Mouse (Mus musculus): ENCODE results near the gene Spata13. TPM values are rescaled to one million over a fixed set of nuclear protein-coding genes. Genes with fewer than 3 reads are reported as not detected.

Gene Spata13
- polyA plus RNA-seq, 1 experiment from 2014 or later: 23.0 TPM

DNA sequence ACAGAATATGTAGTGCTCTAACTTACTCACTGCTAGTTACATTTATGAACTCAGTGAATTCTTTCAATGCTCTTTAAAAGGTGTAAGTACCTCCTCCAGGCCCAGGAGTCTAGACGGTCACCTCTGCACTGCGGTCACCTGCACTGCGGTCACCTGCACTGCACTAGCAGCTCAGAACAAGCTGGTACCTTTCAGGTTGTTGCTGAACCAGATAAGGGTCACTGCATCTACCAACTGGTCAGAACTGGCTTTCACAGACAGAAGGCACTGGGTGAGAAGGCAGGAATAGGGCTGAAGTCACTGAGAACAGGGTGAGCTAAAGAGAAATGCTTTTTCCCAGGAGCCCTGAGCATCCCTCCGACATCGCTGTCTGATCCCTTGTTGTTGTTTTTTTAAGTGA lies 120.9 kb downstream of the Spata13 start:
- H3K4me1 ChIP-seq: no peaks in the 10 kb centered on the region
- no peak overlapping the region for H3K9ac ChIP-seq
- H3K4me2 ChIP-seq (replicated peaks): no peak overlapping the region
- peaks cover 17% of the 10 kb centered on the region; the same call in 1 of the 2 replicates for H3K36me3 ChIP-seq
- WGBS: 97% methylated on average over 5 of the region's 5 CpGs
- H3K27me3 ChIP-seq: no peaks in the 10 kb centered on the region
- H3K9me3 ChIP-seq: no peaks in the 10 kb centered on the region
- no peak overlapping the region for H3K4me3 ChIP-seq
- no peak for ATAC-seq (ENCODE audit: insufficient number of reproducible peaks, insufficient read depth, low FRiP score, low TSS enrichment)
- no peak overlapping the region for H3K27ac ChIP-seq

- H3K27me3 ChIP-seq: no peaks in the 10 kb centered on the region
- H3K4me3 ChIP-seq: no peak overlapping the region
- H3K9ac ChIP-seq: no peak overlapping the region
- H3K36me3 ChIP-seq: peaks cover 25% of the 10 kb centered on the region; the same call in 1 of the 2 replicates
- ATAC-seq (ENCODE audit: insufficient number of reproducible peaks, insufficient read depth, low FRiP score, low TSS enrichment): no peak
- WGBS: 89% methylated on average over 15 of the region's 15 CpGs
- H3K27ac ChIP-seq: no peak overlapping the region
- no peak overlapping the region for H3K4me2 ChIP-seq (replicated peaks)
- H3K9me3 ChIP-seq: no peaks in the 10 kb centered on the region
- H3K4me1 ChIP-seq: no peaks in the 10 kb centered on the region
Measured at GRCm38 (mm10) chr14:60756271-60756670, 122.5 kb downstream of the Spata13 start.

DNA sequence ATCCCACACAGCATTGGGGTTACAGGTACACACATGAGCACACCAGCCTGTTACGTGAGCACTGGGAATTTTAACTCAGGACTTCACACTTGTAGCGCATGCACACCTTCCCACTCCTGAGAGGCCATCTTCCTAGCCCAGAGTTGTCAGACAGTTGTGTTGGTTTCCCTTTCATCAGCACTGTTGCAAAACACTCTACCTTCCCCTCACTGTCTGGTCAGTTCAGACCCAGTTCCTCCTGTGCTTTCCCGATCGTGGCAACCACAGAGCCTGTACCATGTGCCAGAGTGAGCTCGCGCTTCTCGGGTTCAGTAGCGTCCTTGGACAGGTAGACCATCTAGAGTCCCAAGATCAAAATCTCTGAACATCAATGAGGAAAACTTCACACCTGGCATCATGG lies 123.5 kb downstream of the Spata13 start:
- Histone ChIP-seq H3K9me3 (no peaks in the 10 kb centered on the region), H3K27me3 (no peaks in the 10 kb centered on the region), H3K9ac (no peak overlapping the region), H3K4me3 (no peak overlapping the region), H3K4me1 (no peaks in the 10 kb centered on the region), H3K4me2 (replicated peaks) (no peak overlapping the region), H3K27ac (no peak overlapping the region), H3K36me3 (peaks cover 28% of the 10 kb centered on the region)
- 92% methylated on average over 8 of the region's 8 CpGs for WGBS
- no peak for ATAC-seq (ENCODE audit: insufficient number of reproducible peaks, insufficient read depth, low FRiP score, low TSS enrichment)

- peaks cover 28% of the 10 kb centered on the region for H3K36me3 ChIP-seq
- no peak for ATAC-seq (ENCODE audit: insufficient number of reproducible peaks, insufficient read depth, low FRiP score, low TSS enrichment)
- H3K27me3 ChIP-seq: no peaks in the 10 kb centered on the region
- H3K4me3 ChIP-seq: no peak overlapping the region
- H3K9ac ChIP-seq: no peak overlapping the region
- no peaks in the 10 kb centered on the region for H3K9me3 ChIP-seq
- H3K4me2 ChIP-seq (replicated peaks): no peak overlapping the region
- no peak overlapping the region for H3K27ac ChIP-seq
- no peaks in the 10 kb centered on the region for H3K4me1 ChIP-seq
- 95% methylated on average over 7 of the region's 7 CpGs for WGBS
Measured at GRCm38 (mm10) chr14:60757722-60758121, 123.9 kb downstream of the Spata13 start.

- Histone ChIP-seq H3K9me3 (no peaks in the 10 kb centered on the region), H3K27ac (no peak overlapping the region), H3K27me3 (no peaks in the 10 kb centered on the region), H3K4me3 (no peak overlapping the region), H3K4me1 (no peaks in the 10 kb centered on the region), H3K4me2 (replicated peaks) (no peak overlapping the region), H3K36me3 (peaks cover 25% of the 10 kb centered on the region), H3K9ac (no peak overlapping the region)
- ATAC-seq (ENCODE audit: insufficient number of reproducible peaks, insufficient read depth, low FRiP score, low TSS enrichment): no peak
- 89% methylated on average over 8 of the region's 8 CpGs for WGBS
Measured at GRCm38 (mm10) chr14:60759097-60759496, 125.3 kb downstream of the Spata13 start.

DNA sequence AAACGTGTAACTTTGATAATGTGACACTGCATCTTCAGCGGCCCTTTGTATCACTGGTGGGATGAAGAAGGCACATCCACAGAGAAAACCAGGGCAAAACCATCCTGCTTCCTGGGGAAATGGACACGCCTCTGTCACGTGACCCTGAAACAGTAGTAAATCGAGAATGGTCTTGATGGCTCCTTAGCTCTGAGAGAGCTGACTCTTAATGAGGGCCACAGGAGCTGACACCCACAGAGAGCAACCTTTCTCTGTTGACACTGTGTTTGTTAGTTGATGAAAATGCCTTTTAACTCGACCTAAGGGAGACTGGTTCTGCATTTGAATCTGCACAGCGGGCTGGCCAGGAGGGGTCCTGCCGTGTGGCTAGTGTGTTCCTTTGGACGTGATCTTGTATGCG lies 128.0 kb downstream of the Spata13 start:
- Histone ChIP-seq H3K4me2 (replicated peaks) (no peak overlapping the region), H3K27ac (no peak overlapping the region), H3K27me3 (no peaks in the 10 kb centered on the region), H3K4me3 (no peak overlapping the region), H3K4me1 (no peaks in the 10 kb centered on the region), H3K9ac (no peak overlapping the region), H3K9me3 (no peaks in the 10 kb centered on the region), H3K36me3 (peaks cover 21% of the 10 kb centered on the region; the same call in 1 of the 2 replicates)
- WGBS: 77% methylated on average over 10 of the region's 10 CpGs
- no peak for ATAC-seq (ENCODE audit: insufficient number of reproducible peaks, insufficient read depth, low FRiP score, low TSS enrichment)

DNA sequence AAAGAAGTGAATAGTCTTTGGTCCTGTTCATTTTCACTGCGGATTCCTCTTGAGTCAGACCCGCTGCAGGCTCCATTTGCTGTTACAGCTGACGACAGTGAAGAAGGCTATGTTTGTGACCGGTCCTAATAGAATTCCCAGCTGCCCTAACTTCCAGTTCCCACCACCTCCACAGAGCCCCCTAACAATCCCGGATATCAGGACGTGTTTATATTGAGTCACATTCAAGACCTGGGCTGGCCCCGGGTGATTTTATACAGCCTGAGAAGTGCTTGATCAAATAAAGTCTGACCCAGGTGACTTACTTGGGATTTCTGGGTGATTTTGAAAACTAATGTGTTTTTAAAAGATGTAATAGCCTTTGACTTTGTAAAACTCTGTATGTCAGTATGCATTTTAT lies 129.0 kb downstream of the Spata13 start:
- Histone ChIP-seq H3K27ac (no peak overlapping the region), H3K9me3 (no peaks in the 10 kb centered on the region), H3K4me3 (no peak overlapping the region), H3K27me3 (no peaks in the 10 kb centered on the region), H3K9ac (no peak overlapping the region), H3K36me3 (peaks cover 16% of the 10 kb centered on the region; the same call in 1 of the 2 replicates), H3K4me2 (replicated peaks) (no peak overlapping the region), H3K4me1 (0 out of 2 replicates have a peak, but pooled peaks cover 4% of the 10 kb centered on the region)
- no peak for ATAC-seq (ENCODE audit: insufficient number of reproducible peaks, insufficient read depth, low FRiP score, low TSS enrichment)
- WGBS: 62% methylated on average over 7 of the region's 7 CpGs

DNA sequence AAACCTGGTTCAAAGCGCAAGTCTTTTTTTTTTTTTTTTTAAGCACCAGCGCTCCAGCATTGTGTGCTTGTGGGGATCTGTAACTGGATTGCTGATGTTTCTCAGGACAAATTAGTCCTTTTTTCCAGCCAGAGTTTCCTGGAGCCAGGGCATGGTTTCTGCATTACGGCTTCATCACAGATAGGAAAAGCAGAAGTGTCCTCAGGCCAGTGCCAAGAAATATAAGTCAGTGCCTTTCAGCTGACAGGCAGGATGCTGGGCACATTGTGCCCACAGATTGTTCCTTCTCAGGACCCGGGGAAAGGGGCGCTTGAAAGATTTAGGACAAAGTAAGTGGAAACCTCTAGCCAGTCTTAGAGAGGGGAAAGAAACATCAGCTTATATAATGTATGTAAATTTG lies 129.9 kb downstream of the Spata13 start:
- Histone ChIP-seq H3K9ac (no peak overlapping the region), H3K4me1 (0 out of 2 replicates have a peak, but pooled peaks cover 5% of the 10 kb centered on the region), H3K27ac (no peak overlapping the region), H3K27me3 (no peaks in the 10 kb centered on the region), H3K36me3 (peaks cover 16% of the 10 kb centered on the region; the same call in 1 of the 2 replicates), H3K4me3 (no peak overlapping the region), H3K4me2 (replicated peaks) (no peak overlapping the region), H3K9me3 (no peaks in the 10 kb centered on the region)
- no peak for ATAC-seq (ENCODE audit: insufficient number of reproducible peaks, insufficient read depth, low FRiP score, low TSS enrichment)
- WGBS: 84% methylated on average over 5 of the region's 5 CpGs

DNA sequence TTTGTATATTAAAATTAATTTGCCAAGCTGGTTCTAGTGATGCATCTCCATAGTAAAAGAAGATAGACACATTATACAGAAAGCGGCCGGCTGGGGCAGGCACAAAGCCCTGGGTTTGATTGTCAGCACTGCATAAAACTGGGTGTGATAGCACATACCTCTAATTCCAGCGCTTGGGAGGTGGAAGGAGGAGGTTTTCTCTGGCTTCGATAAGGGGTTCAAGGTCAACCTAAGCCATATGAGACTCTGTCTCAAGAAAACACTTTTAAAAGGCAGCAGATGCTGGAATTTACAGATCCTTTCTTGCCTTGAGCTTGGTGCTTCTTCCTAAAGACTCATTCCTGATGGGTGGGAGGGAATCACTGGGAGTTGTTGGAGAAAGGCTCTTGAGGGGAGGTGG lies 130.7 kb downstream of the Spata13 start:
- WGBS: 54% methylated on average over 4 of the region's 4 CpGs
- H3K36me3 ChIP-seq: peaks cover 12% of the 10 kb centered on the region; the same call in 1 of the 2 replicates
- H3K4me3 ChIP-seq: no peak overlapping the region
- ATAC-seq (ENCODE audit: insufficient number of reproducible peaks, insufficient read depth, low FRiP score, low TSS enrichment): no peak
- H3K27me3 ChIP-seq: no peaks in the 10 kb centered on the region
- H3K4me2 ChIP-seq (replicated peaks): no peak overlapping the region
- H3K9ac ChIP-seq: no peak overlapping the region
- H3K4me1 ChIP-seq: 0 out of 2 replicates have a peak, but pooled peaks cover 5% of the 10 kb centered on the region
- no peak overlapping the region for H3K27ac ChIP-seq
- no peaks in the 10 kb centered on the region for H3K9me3 ChIP-seq

- no peak for ATAC-seq (ENCODE audit: insufficient number of reproducible peaks, insufficient read depth, low FRiP score, low TSS enrichment)
- Histone ChIP-seq H3K27ac (no peak overlapping the region), H3K9ac (no peak overlapping the region), H3K4me3 (no peak overlapping the region), H3K36me3 (peaks cover 9% of the 10 kb centered on the region; the same call in 1 of the 2 replicates), H3K4me2 (replicated peaks) (no peak overlapping the region), H3K27me3 (no peaks in the 10 kb centered on the region), H3K4me1 (0 out of 2 replicates have a peak, but pooled peaks cover 5% of the 10 kb centered on the region), H3K9me3 (no peaks in the 10 kb centered on the region)
- 56% methylated on average over 2 of the region's 2 CpGs for WGBS
Measured at GRCm38 (mm10) chr14:60765025-60765424, 131.2 kb downstream of the Spata13 start.

- Histone ChIP-seq H3K36me3 (no peaks in the 10 kb centered on the region), H3K27ac (no peak within 1 kb of the TSS), H3K9me3 (no peaks in the 10 kb centered on the region), H3K27me3 (no peaks in the 10 kb centered on the region), H3K4me1 (0 out of 2 replicates have a peak, but pooled peaks cover 5% of the 10 kb centered on the region), H3K4me2 (replicated peaks) (no peak within 1 kb of the TSS), H3K4me3 (no peak within 1 kb of the TSS), H3K9ac (no peak within 1 kb of the TSS)
- WGBS: 54% methylated on average over 4 of the region's 4 CpGs
- no peak for ATAC-seq (ENCODE audit: insufficient number of reproducible peaks, insufficient read depth, low FRiP score, low TSS enrichment)
Measured at GRCm38 (mm10) chr14:60767884-60768283, 134.1 kb downstream of the Spata13 start, which contains the start of gene C1qtnf9. Gene C1qtnf9 (plus strand): TSS chr14:60768134.

DNA sequence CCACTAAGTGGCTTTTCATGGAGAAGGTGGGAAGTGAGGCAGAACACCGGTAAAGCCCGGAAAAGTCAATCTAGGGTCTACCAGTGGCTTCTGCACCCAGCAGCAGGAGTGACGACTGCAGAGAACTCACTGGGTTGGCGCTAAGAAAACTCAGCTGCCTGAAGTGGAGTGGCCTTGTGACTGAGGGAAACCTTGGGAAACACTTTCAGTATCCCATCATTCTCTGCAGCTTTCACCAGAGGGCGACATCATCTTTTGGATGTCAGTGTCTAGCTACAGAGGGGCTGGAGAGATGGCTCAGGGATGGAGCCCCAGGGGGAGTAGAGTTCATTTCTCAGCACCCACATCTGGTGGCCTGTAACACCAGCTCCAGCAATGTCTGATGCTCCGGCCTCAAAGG lies 135.5 kb downstream of the Spata13 start:
- Histone ChIP-seq H3K4me1 (0 out of 2 replicates have a peak, but pooled peaks cover 5% of the 10 kb centered on the region), H3K9ac (no peak overlapping the region), H3K27me3 (no peaks in the 10 kb centered on the region), H3K36me3 (no peaks in the 10 kb centered on the region), H3K4me3 (no peak overlapping the region), H3K27ac (no peak overlapping the region), H3K4me2 (replicated peaks) (no peak overlapping the region), H3K9me3 (no peaks in the 10 kb centered on the region)
- 40% methylated on average over 6 of the region's 6 CpGs for WGBS
- ATAC-seq (ENCODE audit: insufficient number of reproducible peaks, insufficient read depth, low FRiP score, low TSS enrichment): no peak

Measured in embryonic facial prominence, embryonic 12.5 days (tissue).